Mouse (Mus musculus): Measurements from ENCODE around the gene Ddhd1.
A peak's percentile ranks its signal among the peaks of the same experiment; 100 is the strongest.

The Ddhd1 gene

DNA sequence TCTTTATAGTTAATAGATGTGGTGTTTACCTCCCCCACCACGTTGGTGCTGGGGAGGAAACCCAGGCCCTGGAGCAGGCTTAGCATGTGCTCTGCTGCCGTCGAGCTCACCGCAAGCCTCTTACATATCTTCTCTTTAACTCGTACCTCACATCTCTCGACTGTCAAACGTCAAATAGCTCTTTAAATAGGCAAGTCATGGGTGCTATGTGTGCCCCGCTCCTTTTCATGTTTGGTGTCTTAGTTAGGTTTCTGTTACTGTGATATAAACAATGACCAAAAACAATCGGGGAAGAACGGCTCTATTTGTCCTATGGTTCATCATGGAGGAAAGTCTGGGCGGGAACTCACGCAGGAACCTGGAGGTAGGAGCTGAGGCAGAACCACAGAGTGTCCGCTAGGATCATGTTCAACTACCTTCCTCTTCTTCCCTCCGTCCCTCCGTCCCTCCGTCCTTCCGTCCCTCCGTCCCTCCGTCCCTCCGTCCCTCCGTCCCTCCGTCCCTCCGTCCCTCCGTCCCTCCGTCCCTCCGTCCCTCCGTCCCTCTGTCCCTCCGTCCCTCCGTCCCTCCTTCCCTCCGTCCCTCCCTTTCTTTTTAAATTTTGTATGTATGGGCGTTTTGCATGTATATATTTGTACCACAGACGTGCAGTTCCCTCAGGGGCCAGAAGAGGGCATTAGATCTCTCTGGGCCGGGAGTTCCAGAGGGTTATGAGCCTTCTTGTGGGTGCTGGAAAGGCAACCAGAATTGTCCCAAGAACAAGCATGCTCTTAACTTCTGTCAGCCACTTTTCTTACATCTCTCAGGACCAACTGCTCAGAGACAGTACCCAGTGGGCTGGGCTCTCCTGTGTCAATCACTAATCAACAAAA is 91.6 kb downstream of the Ddhd1 start:
- DNase-seq, result peak; percentile 71 to 86

DNA sequence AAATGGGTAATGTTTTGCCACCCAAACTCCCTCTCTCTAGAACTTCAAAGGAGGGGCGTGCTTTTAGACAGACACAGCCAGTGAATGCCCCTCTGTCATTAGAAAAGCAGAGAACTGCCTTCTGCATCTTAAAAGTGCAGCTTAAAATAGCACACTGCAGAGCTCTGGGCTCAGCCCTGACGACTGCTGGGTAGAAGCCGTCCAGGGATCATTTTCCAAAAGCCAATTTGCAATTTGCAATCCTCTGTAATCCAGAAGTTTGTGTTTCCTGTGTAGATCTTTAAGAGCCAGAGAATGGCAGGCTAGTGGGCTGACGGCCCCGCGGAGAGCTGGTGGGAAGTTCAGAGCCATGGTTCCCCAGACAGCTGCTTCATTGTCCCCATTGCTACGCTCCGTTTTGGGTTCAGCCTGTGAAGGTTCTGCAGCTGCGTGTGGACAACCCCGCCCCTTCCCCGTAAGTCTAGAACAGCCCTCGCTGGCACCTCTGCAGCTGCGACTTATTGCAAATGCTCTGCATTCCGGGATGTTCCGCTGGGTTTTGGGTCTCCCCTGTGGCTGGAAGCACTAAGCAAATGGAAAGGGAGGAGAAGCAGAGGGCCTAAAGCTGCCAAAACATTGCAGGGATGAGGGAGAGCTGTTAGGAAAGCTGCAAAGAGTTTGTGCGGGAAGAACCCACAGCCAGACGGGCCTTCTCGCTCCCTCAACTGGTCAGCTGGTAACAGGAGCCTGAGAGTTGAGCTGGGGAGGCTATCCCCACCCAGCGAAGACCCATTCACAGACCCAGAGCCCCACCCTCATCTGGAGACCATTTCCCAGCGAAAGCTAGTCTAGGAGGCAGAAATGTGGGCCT is 92.5 kb downstream of the Ddhd1 start:
- peak; percentile 44 to 53 for DNase-seq

DNA sequence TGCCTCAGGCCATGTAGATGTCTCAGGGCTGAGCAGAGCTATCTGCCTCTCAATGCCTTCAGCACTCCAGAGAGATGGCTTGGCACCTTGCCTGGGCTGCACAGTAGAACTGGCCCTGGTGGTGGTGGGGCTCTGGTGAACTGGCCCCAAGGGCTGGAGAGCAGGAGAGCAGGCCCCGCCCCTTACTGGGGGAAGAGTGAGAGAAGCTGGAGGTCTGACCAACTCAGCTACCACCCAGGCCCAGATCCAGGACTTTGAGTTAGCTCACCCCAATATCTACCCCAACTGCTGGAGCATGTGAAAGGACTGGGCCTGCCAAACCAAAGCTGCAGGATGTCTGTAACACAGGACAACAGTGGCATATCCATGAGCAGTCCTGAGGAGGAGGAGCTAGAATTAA is 94.4 kb downstream of the Ddhd1 start:
- peak; percentile 35 to 55 for DNase-seq

- no peak for DNase-seq
Measured at GRCm38 (mm10) chr14:45561681-45562080, 96.3 kb downstream of the Ddhd1 start.

DNA sequence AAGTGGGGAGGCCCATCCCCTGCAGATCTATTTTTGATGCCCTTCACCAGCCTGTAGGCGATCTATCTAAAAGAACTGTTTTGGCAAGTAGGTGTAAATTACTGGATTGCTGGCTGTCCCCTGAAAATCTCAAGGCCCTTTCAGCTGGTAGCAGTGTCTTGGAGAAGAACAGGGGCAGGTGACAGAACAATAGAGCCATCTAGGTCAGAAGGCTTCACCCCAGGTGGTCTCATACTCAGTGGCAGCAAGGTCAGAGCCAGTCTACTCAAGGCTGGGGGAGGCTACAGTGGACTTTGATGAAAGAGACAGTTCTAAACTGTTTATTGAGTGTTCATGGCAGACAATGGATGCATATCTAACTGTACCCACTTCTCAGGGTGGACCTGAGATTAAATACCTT is 98.9 kb downstream of the Ddhd1 start:
- no peak for DNase-seq

DNA sequence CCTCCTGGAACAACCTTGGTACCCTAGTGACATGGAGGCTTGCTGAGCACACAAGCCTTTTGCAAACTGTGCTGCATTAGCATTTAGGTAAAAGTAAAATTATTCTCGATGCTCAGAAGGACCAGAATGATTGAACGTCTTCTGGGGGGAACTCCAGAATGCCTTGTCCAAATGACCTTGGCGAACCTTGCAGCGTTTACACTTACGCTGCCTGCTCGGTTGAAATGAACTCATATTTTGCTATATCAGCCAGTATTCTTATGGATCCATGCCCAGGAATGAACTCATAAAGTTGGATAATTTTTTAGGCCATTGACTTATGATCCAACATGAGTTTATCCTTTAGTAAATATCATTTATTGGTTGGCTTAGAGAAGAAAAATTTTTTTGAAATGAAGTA is 103.6 kb downstream of the Ddhd1 start:
- DNase-seq, result no peak

- peak; percentile 61 to 71 for DNase-seq
Measured at GRCm38 (mm10) chr14:45553854-45554253, 104.1 kb downstream of the Ddhd1 start.

DNA sequence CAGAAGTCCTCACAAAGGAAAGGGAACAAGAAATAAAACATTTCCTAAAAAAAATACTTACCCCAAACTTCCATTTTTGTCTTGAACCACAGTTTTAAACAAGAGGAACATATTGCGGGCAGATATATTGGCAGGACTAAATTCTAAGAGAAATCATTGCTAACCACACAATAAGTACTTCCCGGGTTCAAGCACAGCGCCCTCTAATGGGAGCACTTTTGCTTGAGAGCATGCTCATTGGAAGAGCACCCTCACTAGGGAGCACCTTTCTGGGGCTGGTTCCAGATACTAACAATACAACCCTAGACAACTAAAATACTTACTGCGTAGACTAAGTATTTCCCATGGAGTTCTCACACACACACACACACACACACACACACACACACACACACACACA is 105.5 kb downstream of the Ddhd1 start:
- DNase-seq, result no peak

DNA sequence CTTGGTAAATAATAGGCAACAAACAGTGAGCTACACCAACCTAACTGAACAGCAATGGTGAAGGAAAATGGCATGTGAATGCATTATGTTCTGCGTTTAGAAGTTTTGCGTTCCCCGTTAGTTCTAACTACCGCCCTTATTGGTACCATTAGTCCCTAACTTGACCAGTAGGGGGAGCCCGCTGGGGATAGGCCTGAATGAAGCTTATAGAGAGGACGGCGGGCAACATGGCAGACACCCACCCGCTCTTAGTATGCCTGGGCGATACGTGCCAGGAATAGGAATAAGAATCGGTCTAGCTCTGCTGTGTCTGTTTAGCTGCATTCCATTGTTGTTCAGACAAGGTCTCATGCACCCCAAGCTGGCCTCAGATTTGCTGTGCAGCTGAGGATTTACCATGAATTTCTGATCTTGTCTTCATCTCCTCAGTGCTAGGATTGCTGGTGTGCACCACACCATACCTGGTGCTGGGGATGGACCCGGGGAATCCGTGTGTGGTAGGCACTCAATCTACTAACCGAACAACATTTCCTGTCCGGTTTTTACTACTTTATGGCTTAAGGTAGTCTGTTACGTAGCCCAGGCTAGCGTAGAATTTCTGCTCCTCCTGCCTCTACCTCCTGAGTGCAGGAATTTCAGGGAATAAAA is 106.7 kb downstream of the Ddhd1 start:
- DNase-seq, result peak in 1 of 2 experiments; percentile 26

DNA sequence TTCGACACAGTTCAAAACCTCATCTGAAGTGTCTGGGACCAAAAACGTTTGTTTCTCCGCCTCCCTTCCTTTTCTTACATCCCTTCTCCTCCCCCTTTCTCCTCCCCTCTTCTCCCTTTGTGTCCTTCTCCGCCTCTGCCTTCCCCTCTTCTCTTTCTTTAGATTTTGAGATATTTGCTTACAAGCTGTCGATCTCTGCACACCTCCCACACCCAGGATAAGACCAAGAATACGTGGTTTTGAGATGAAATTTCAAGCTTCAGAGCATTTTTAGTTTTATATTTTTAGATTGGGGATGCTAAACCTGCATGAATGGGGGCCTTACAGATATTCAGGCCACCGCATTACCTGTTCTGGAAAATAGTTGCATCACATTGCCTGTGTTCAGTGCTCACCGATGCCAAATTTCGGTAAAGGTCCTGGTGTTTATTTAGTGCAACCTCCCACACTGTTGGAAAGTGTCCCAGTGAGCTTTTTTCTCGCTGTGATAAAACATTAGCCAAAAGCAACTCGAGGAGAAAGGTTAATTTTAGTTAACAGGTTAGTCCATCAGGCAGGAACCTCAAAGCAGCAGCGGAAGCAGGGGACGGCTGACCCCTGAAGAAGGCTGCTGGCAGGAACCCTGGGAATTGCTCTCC is 107.8 kb downstream of the Ddhd1 start:
- DNase-seq, result peak; percentile 75 to 79

GRCm38 (mm10) chr14:45548118-45548517 is 109.8 kb downstream of the Ddhd1 start:
- DNase-seq, result no peak

DNA sequence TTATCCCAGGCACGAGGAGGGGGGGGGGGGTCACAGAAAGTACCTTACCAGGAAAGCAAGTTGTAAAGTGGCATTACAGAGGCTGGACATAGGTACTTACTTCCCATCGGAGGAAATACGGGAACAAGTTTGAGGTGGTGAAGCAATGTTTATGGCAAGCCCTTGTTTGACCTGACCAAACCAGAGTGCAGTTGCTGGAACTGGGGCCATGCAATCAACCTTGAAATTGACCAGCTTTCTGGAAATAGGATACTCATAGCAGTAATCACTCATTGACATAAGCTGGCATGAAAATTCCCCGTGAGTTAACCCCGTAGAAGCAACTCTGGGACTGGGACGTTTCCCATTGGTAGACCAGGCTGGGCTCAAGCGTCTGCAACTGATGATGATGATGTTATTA is 113.0 kb downstream of the Ddhd1 start:
- DNase-seq, result peak in 1 of 2 experiments; percentile 59

GRCm38 (mm10) chr14:45544026-45544425 is 113.9 kb downstream of the Ddhd1 start:
- peak; percentile 11 to 52 for DNase-seq

GRCm38 (mm10) chr14:45539659-45540468 is 118.1 kb downstream of the Ddhd1 start:
- peak; percentile 91 for DNase-seq
